Mouse (Mus musculus) spleen, adult 2 months (tissue): Measurements from ENCODE around the gene Sacm1l.

ENCODE experiments used
- CTCF ChIP-seq: fragments of 200-500 bp; IDR thresholded peaks from 2 replicates; pipeline ENCODE4 v1.5.1; 2011; ENCODE audit warnings: mild to moderate bottlenecking, inconsistent platforms; ENCODE audit not compliant: insufficient read depth, insufficient read length, insufficient replicate concordance; ENCODE audit errors: extremely low read depth
- POLR2A ChIP-seq: fragments of 200-500 bp; IDR thresholded peaks from 2 replicates; pipeline ENCODE4 v1.6.1; 2011; ENCODE audit warnings: low read depth, low read length, inconsistent platforms

DNA sequence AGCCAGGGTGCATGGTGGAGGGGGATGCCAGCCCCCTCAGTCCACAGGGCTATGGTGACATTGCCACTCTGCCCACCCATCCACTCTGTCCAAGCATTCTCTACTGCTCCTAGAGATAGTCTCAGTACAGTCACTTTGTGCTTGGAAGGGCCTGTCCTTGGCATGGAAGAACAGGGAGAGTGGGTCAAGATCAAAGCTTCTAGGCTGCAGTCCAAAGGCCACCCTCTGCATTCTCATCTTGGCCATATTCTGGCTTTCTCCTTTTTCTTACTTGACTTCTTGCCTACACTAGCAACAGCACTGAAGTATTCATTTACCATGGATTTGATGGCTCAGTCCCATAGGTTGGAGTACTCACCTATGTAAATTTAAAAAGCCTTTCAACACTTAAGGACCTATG lies 108.7 kb downstream of the Sacm1l start:
- TF ChIP-seq CTCF (no peak), POLR2A (no peak)
